Mouse (Mus musculus) cerebellum, adult (tissue): ENCODE measurements at regions not wholly inside any gene's neighbourhood (a gene's known extent, or its start where the extent isn't known, plus 50 kb on each side); places are given as distances from the start of the nearest gene placed in this dataset.
"Not testable (repeated sequence)": the region's sequence is repeated elsewhere in the genome, so short reads cannot be mapped to it uniquely, and the experiment has no call there.

Experiments
- ATAC-seq: cut with Nextera tagmentation; 2 replicates; pipeline ENCODE4 v1.9.2; 2017; ENCODE audit warnings: mild to moderate bottlenecking, moderate library complexity, mixed read lengths; ENCODE audit not compliant: insufficient number of reproducible peaks, low FRiP score, low TSS enrichment

DNA sequence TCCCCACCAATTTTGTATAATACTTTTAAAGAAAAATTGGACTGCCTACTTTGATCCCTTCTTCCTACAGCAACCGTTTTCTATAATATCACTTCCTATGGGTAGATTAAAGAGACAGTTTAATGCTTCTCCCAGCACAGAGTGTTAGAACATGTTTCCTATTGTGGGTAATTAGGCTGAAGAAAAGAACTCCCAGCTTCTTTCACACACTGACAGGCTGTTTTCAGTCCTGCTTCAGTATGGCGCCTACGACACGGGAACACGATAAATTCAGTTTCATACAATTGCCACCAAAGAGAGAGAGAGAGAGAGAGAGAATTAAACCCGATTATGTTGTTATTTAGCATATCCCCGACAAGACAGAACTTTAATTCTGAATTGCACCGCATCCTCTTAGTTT, 644.5 kb upstream of the Gm19410 start:
- ATAC-seq = no peak

DNA sequence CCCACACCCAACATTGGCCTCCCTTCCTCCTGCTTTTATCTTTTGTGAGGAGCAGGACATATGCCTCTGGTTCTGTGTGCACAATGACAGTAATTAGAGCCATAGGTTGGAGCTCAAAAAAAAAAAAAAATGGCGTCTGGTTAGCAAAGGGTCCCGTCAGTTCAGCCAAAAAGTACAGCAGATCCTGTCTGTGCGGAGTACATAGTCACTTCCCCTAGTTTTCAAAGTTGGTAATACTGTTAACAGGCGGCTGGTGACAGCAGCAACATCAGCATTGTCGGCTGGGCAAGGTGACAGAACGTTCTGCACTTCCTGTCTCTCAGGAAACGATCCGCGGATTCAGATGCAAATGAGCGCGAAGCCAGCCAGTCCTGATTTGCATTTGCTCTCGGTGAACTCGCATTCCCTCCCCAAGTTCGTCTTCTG, 642.4 kb upstream of the Gm19410 start:
- ATAC-seq = no peak

DNA sequence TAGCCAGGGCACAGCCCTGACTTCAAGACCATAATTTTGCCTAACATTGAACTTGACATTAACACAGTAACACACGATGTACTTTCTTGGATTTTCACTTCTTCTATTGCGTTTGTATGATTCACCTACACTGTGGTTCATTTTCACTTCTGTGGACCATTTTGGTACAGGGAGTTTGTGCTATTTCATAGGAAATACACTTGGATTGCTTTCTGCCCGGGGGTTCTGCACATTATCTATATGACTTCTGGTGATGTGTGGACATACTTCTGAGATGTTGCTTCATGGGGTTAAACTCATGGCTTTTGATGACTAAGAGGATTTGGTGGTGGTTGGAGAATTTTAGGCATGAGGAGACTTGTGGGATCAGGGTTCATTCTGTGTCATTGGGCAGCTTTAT, 640.4 kb upstream of the Gm19410 start:
- no peak for ATAC-seq

DNA sequence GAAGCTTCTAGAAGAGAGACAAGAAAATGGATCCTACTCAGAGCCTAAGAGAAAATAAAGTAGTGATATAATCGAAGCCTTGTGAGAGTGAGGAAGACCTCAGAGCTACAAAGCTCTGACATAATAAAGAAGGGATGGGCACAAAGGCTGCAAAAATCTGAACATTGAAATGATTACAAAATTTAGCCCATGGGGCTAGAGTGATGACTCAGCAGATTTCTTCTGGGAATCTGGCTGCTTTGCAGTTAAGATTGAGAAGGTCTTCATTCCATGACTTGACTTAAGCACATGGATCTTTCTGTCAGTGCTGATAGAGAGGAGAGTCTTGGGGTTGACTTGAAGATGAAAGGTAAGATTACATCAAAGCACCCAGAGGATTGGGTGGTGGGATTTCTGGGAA, 633.3 kb upstream of the Gm19410 start:
- no peak for ATAC-seq

DNA sequence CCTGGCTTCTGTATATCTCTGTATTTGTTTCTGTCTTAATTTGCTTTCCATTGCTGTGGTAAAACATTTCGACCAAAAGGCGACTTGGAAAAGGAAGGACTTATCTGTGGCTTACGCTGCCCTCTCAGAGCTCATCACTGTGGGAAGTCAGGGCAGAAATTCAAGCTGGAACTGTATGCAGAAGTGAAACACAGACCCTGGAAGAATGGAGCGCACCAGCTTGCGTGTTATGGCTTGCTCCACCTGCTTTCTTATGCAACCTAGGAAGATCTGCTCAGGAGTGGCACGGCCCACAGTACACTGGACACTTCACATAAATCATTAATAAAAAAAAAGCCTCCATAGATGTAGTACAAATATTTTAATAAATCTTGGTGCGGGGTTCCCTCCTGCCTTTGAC, 630.0 kb upstream of the Gm19410 start:
- no peak for ATAC-seq

DNA sequence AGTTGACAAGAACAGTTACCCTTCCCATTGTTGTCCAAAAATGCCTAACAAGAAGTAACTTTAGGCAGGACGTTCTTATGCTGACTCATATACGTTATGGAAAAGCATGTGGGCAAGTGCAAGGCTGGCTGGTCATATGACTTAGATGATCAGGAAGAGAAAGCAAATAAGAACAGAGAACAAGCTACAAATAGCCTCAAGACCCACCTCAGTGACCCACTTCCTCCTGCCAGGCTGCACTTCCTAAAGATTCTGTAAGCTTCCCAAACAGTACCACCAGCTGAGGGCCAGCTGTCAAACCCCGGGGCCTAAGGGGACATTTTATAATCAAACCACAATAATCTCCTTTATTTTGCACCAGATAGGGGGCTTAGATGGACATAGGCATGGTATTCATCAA, 628.9 kb upstream of the Gm19410 start:
- ATAC-seq = no peak

DNA sequence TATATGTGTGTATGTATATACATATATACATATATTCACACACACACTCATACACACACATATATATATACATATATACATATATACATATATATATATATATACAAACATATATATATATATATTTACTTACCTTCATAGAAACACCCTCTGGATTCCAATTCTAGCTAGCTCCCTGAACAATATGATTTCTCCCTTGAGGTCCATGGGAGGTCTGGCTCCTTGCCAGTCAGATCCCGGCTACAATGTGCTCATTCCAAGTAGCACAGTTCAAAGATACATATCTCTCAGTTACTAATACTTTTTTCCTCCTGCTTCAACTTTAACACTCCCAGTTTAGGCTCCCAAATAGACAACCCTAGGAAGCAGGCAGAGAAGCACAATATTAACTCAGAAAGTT, 624.8 kb upstream of the Gm19410 start:
- ATAC-seq = no peak

DNA sequence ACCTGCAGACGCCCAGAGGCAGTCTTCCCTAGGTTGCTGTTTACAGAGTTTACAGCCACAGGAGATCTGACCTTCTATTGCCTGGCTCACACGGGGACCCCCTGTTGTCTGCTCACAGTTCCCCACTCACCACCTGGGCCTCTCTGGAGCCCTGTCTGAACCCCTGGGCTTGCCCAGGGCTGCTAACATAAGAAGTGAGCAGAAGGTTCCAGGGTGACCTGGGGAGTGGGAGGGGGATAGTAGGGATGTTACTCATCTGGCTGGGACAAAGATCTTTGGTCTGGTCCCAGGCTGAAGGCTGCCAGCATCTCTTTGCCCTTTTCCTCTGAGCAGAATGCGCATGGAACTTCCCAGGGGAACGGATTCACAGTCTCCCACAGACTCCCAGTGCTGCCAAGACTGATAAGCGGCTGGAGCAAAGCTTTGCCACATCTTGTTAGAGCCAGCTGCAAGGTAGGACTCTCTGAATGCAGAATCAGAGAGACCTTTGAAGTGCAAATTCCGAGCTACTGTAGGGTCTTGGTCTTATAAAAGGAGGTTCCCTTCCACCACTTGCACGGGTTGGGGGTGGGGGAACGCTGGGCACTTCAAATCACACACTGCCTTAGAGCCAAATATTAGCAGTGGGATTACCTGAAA, 622.5 kb upstream of the Gm19410 start:
- ATAC-seq = no peak

DNA sequence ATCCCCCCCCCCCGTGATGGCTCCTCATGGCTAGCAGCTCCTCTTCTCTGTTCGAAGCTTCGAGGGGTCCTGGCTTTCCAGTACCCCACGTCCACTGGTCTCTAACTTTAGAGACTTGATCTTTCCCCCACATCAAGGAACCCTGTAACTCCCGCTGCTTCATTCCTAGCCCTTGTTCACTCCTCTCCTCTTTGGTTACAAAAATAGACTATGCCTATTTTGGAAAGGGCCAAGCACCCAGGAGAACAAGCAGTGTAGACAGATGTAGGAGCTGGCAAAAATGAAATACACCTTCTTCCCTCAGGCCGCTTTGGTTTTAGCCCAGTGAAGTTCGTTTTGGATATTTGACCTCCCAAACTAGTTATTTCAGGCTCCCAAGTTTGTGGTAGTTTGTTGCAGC, 621.9 kb upstream of the Gm19410 start:
- no peak for ATAC-seq

DNA sequence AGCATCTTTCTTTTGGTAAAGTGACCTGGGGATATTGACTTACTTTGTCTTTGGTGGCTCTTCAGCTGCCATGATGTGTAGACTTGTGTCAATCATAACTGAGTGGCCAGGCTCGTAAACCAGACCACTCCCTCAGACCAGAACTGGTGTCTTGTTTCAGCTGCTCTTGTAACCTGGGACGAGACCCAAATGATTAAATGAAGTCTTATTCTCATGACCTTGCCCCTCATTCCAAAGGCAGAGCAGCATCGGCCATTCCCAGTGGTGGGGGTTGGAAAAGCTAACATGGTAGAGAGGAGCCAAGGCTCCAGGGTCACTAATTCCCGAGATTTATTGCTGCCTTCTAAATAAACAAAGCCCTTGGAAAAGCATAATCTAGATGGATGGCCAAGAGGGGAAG, 621.2 kb upstream of the Gm19410 start:
- ATAC-seq = no peak

DNA sequence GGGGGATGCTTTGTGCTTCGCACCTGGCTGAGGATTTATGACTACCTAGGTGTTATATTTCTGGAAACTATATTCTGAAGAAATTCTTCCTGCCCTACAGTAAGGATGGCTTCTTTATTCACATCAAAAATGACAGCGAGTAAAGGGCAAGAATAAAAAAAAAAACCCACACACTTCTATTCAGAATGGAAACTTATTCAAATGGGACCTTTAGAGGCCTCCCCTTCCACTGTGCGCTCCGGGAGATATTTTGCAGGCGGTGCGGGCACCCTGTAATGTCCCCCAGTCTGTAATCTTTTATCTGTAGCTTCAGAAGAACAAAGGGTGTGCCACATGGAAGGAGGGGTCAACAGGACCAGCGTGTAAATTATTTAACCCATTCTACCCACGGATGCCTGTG, 618.1 kb upstream of the Gm19410 start:
- no peak for ATAC-seq

DNA sequence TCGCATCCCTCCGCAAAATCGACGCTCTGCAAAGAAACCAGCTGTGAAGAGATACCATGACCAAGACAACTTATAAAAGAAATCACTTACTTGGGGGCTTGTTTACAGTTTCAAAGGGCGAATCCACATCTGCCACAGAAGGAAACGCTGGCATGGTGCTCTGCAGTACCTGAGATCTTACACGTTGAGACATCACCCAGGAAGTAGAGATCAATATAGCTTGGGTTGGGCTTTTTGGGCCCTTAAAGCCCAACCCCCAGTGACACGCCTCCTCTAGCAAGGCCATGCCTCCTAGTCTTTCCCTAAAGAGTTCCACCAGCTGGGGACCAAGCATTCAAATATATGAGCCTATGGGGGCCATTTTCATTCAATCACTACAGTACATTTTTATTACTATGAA, 617.6 kb upstream of the Gm19410 start:
- ATAC-seq = no peak

DNA sequence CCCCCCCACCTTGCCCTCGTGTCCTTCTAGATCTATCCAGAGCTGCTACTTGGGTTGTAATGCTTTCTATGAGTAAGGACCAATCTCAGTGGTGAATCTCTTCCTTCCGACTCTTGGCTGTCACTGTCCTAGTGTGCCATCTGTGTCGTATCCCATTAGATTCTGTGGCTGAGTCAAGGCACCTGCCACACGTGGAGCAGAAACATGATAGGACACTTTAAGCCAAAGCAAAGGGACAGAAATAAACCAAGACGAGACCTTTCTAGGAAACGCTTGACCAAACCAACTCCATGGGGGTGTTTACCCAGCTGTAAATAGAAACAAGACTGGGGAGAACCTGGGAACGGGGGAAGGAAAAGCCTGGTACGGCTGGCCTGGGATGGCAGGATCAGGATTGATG, 613.0 kb upstream of the Gm19410 start:
- ATAC-seq = peak; percentile 67; the same call in 1 of the 2 replicates

DNA sequence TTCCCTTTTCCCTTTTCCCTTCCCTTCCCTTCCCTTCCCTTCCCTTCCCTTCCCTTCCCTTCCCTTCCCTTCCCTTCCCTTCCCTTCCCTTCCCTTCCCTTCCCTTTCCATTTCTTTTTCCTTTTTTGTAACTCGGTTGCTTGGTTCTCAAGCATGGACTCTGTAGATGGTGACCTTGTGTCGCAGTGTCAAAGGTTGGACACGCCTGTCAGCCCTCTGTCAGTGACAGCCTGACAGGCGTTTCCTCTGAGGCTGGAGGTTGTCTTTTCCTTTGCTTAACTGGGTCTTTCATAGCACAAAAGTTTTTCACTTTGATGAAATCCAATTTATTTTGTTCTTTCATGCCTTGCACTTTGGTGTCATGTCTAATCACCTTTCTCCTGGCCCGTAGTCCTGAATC, 609.3 kb upstream of the Gm19410 start:
- no peak for ATAC-seq

DNA sequence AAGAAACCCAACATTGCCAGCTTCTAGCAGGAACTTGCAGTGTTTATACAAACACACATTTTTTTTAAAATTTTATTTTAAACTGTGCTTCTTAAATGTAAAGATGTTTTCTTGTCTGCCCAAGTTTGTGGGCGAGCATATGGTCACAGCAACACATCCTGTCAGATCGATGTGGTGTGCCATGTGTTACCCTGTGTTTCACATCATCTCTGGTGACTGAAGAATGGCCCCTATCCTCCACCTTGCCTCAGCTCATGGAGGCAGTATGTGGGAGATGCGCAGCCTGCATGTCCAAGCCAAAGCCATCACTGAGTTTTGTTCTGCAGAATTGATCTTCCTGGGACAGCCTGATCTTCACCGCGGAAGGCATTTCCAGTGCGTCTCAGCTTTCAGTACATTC, 607.9 kb upstream of the Gm19410 start:
- ATAC-seq = no peak

DNA sequence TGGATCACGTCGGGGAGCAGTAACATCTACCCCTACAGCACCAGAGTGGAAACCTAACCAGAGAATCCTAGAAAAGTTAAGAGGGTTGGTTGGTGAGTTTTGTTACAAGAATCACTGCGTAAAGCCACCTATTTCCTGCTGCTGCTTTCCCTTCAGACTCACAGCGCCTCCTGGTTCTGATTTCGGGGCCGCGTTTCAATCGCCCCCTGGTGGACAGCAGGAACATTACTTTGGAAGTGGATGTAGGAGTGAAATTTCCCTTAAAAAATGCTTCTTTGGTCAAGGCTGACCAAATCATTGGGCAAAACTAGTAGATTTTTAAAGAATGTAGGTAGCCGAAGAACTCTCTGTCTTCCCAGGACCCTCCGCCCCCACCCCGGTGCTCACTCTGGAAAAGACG, 606.3 kb upstream of the Gm19410 start:
- ATAC-seq = peak; percentile 66; the same call in 1 of the 2 replicates

DNA sequence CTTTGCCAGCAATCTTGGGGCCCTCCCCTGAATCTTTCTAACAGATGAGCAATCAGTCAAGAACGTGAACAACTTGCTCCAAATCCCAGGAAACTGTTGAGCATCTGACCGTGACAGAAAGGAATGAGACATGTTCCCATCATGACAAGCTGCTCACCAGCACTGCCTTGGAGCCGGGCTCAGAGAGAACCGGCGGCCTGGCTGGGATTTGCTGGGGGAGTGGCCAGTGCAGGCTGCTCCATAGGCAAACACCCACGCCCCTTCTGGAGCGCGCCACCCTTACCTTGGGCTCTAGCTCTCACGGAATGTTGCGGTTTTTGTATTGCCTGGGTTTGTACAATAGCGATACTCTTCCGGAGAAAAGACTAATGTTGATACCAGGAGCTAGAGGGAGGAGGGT, 605.4 kb upstream of the Gm19410 start:
- no peak for ATAC-seq

DNA sequence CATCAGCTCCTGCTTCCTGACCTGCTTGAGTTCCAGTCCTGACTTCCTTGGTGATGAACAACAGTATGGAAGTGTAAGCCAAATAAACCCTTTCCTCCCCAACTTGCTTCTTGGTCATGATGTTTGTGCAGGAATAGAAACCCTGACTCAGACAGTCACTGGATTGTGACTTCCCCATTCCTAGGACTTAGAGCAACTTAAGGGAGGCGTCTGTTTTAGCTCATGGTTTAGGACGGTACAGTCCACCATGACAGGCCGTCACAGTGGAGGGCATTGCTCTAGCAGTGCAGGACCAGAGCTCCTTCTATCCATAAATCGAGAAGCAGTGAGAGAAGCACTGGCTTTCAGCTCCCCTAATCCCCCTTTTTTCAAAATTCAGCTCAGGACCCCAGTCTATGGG, 603.4 kb upstream of the Gm19410 start:
- ATAC-seq = not testable (repeated sequence)

DNA sequence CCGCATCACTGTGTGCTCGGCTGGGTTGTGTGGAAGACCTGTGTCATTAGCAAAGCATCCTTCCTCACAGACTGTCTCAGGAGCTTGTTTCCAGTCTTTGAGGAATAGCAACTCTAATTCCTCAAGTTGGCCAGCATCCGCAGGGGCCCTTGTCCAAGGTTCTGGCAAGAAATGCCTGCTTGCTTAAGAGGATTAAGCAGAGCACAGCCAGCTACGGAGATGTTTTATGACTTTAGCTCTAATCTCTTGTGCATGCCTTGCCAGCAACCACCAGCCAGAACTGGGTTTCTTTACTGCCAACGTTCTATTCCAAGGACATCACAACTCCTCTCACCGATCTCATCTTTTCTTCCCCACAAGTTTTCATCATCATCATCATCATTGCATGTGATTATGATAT, 599.0 kb upstream of the Gm19410 start:
- ATAC-seq = no peak

DNA sequence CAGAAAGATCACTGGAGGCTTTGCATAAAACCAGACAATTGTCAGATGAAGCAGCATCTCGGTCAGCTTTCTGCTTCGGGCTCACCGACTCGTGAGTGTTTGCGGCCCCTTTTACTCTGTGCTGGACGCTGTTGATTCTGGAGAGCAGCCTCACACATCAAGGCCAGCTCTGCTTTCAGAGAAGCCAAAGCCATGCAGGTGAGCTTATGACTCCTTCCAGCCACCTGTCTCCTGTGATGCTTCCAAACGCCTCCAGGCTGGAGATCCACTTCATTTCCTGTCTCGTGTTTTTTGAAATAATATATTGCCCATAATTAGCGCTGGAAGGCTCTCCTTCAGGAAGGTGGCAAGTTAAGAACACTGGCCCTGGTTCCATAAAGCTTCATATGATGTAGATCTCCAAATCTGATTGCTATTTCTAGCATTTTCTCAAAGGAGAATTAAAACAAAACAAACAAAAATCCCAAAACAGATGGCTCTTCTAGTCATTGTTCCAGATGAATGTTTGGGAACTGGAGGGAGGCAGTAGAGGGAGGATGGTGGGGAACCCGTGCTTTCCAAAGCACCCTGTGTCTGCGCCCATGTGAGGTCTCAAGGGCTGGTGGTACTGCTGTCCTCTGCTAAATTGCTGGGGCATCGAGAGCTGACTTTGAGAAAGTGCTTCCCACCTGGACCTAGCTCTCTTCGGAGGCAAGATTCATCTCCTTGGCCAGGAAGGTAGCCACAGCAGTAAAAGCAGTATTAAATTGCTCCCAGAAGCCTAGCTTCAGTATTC, 593.9 kb upstream of the Gm19410 start:
- peak; percentile 97 for ATAC-seq

DNA sequence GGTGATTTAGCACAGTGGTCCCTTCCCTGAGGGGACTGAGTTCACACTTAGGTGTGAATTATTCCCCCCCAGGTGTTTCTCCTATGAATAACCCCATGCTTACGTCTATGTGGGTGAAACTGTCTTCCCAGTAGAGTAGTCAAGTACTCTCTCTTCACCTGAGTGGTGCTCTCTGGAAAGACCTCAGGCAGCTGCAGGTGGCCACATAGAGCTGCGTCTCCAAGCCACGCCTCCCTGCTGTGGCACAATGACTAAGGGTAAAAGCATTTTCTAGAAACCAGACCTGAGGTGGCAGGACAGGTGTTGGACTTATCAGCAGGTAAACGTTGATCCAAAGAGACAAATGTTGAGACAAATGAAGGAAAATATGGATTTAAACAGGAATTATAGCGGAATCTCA, 588.3 kb upstream of the Gm19410 start:
- ATAC-seq = no peak

DNA sequence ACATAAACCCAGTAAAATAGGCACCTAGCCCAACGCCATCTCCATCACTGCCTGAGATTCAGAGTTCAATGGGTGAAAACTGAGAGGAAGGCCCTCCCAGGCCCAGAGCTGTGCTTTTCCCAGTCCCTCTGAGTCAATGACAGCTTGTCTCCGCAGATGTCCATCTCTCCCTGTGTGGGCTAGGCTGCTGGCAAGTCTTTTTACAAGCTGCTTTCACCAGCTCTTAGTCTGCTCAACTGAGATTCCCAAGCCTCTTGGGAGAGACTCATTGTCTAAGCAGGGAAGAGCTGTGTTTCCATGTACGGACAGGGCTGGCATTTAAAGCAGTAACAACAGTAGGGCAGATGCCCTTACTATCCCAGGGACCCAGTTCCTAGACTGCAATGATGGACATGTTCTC, 585.5 kb upstream of the Gm19410 start:
- ATAC-seq = peak; percentile 85
